ENCODE assay signal across 8 mouse cellular contexts in genomic region chr1:162313451-162314276, GRCm38 (mm10).
DNase-seq lines count a peak whose midpoint lies in the region; ATAC-seq and TF ChIP-seq lines count a peak whose summit lies in the region.

No protein-coding gene starts in this region.

- H3K9ac ChIP-seq in forebrain, embryonic 13.5 days, result peak overlapping the region; percentile 34
- no peak overlapping the region for H3K9ac ChIP-seq in limb, embryonic 15.5 days

- intact Hi-C loops in heart, postnatal 25 days (cut with DNase I), result loop anchor here (1.0 kb wide), 1 partner anchor 313 kb away; no protein-coding TSS in a partner anchor

- peak; percentile 57 for ATAC-seq in Patski
- peak; percentile 95 for ATAC-seq in forebrain, embryonic 13.5 days
- ATAC-seq in limb, embryonic 15.5 days (ENCODE audit: insufficient number of reproducible peaks, low FRiP score, low TSS enrichment, low read depth), result peak; percentile 85

- WGBS in forebrain, embryonic 13.5 days, result 35% methylated on average over 11 of the region's 11 CpGs
- WGBS in limb, embryonic 15.5 days, result 27% methylated on average over 11 of the region's 11 CpGs

- peak; percentile 78 for DNase-seq in heart, adult 11 months
- DNase-seq in heart, postnatal 25 days (ENCODE audit: low spot score), result no peak
- DNase-seq in Patski (ENCODE audit: low read depth, low spot score), result peak; percentile 12
- DNase-seq in induced T-regulatory cell, adult 2 months (ENCODE audit: low read depth), result peak; percentile 72
- peak; percentile 65 for DNase-seq in neural tube, embryonic 10.5 days (ENCODE audit: extremely low spot score, low spot score)
- DNase-seq in urinary bladder, adult 18-20 months (ENCODE audit: low spot score in 2 of 2), result no peak

- no peak overlapping the region for H3K4me3 ChIP-seq in forebrain, embryonic 13.5 days
- peak overlapping the region; percentile 12; the same call in 1 of the 2 replicates for H3K4me3 ChIP-seq in limb, embryonic 15.5 days

- H3K4me1 ChIP-seq in forebrain, embryonic 13.5 days, result 0 out of 2 replicates have a peak, but pooled peaks cover 3% of the 10 kb centered on the region
- H3K4me1 ChIP-seq in limb, embryonic 15.5 days, result peaks cover 25% of the 10 kb centered on the region

- CTCF ChIA-PET in Patski (lab: Charles Lee), result interaction anchor here (0.6 to 4.1 kb wide), 15 partner anchors 10 to 337 kb away, joined by 3 to 24 read pairs (median 3); no protein-coding TSS in a partner anchor

- no peaks in the 10 kb centered on the region for H3K27me3 ChIP-seq in Patski
- H3K27me3 ChIP-seq in forebrain, embryonic 13.5 days, result no peaks in the 10 kb centered on the region
- H3K27me3 ChIP-seq in limb, embryonic 15.5 days, result no peaks in the 10 kb centered on the region

- no peaks in the 10 kb centered on the region for H3K9me3 ChIP-seq in forebrain, embryonic 13.5 days (replicated peaks)
- H3K9me3 ChIP-seq in limb, embryonic 15.5 days, result no peaks in the 10 kb centered on the region

- peak overlapping the region; percentile 44 for H3K4me2 ChIP-seq in forebrain, embryonic 13.5 days
- H3K4me2 ChIP-seq in limb, embryonic 15.5 days, result 0 out of 2 replicates have a peak overlapping the region, but pooled peaks have one; percentile 24

- in situ Hi-C loops in Patski (cut with MboI; ENCODE audit: low pct_unique_long_range_greater_than_20kb), result loop anchor here (5.0 to 10.0 kb wide), 3 partner anchors 219 to 566 kb away; no protein-coding TSS in a partner anchor

- H3K27ac ChIP-seq in forebrain, embryonic 13.5 days, result no peak overlapping the region
- H3K27ac ChIP-seq in limb, embryonic 15.5 days, result peak overlapping the region; percentile 79

- TF ChIP-seq CTCF in Patski (IDR thresholded peaks at IDR 0.05), result peak; percentile 80

- no peaks in the 10 kb centered on the region for H3K36me3 ChIP-seq in forebrain, embryonic 13.5 days (ENCODE audit: poor library complexity, severe bottlenecking)
- no peaks in the 10 kb centered on the region for H3K36me3 ChIP-seq in limb, embryonic 15.5 days

- POLR2A ChIA-PET in Patski (lab: Charles Lee), result interaction anchor here (0.5 kb wide), 1 partner anchor 751 kb away, joined by 3 read pairs; no protein-coding TSS in a partner anchor

Comparison
In these comparisons a context has a peak if more than half of its experiments do, and no peak if none do; other contexts are left out.
1. DNase-seq: peak in heart, adult 11 months (single experiment), Patski (single experiment), induced T-regulatory cell, adult 2 months (single experiment) and neural tube, embryonic 10.5 days (single experiment); none in heart, postnatal 25 days (single experiment) and urinary bladder, adult 18-20 months (0 of 2).
2. Peak in every context shown above with its lines, with median percentiles within 50 percentile points of each other: ATAC-seq.